Mouse (Mus musculus) heart, postnatal 36 days (tissue): ENCODE results near the gene Gabrr1. TPM values are rescaled to one million over a fixed set of nuclear protein-coding genes. Genes with fewer than 3 reads are reported as not detected.
A peak's percentile ranks its signal among the peaks of the same experiment; 100 is the strongest.

Experiments used
- DNase-seq, 2 experiments: peaks; one replicate each; pipeline ENCODE4 v3.0.0; 2021 to 2022
- intact Hi-C: fragments of 180-260 bp; cut with DNase I; formaldehyde crosslinking; loops from one replicate; pipeline ENCODE4 v1.15.1; 2025
- total RNA-seq, 2 experiments: library from RNA; stranded (reverse); gene quantifications; 2 replicates each; pipeline ENCODE4 v1.2.3; 2021

Gene Gabrr1
- total RNA-seq, 2 experiments from 2014 or later, result 0.33 to 0.42 TPM

DNA sequence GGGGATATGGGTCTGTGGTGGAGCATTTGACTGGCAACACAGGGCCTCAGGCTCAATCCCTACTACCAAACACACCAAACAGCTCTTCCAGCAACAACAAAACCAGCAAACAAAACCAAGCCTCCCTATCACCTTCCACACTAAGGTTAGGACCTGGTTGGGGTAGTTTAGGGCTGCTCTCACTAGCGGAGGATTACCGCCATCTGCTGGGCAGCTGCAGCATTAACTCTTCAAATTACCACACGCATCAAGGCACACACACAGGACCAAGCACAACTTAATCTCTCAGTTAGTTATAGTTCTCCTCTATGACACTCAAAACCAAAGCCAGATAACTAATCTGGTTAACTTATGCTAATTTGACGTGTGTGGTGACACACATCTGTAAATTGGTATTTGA is 72.4 kb downstream of the Gabrr1 start:
- intact Hi-C loops, result loop anchor here (2.0 kb wide), 2 partner anchors 56 to 80 kb away; no protein-coding TSS in a partner anchor
- peak; percentile 36 to 54 for DNase-seq

DNA sequence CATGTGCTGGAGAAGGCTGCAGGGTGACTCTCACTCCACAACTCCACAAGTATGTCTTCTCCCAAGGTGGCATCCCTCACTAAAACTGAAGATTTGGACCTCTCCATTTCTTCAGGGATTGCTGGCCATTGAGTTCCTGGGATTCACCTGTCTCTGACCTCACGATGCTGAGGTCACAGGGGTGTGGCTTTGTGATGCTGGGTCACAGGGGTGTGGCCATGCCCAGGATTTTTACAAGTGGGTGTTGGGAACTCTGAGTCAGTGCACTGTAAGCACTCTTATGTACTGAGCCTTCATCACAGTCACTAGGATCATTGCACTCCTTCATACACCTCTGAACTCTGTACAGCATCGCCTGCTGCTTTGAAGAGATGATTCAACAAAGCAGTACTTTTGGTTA is 75.2 kb downstream of the Gabrr1 start:
- intact Hi-C loops, result no loop called here
- DNase-seq, result no peak

DNA sequence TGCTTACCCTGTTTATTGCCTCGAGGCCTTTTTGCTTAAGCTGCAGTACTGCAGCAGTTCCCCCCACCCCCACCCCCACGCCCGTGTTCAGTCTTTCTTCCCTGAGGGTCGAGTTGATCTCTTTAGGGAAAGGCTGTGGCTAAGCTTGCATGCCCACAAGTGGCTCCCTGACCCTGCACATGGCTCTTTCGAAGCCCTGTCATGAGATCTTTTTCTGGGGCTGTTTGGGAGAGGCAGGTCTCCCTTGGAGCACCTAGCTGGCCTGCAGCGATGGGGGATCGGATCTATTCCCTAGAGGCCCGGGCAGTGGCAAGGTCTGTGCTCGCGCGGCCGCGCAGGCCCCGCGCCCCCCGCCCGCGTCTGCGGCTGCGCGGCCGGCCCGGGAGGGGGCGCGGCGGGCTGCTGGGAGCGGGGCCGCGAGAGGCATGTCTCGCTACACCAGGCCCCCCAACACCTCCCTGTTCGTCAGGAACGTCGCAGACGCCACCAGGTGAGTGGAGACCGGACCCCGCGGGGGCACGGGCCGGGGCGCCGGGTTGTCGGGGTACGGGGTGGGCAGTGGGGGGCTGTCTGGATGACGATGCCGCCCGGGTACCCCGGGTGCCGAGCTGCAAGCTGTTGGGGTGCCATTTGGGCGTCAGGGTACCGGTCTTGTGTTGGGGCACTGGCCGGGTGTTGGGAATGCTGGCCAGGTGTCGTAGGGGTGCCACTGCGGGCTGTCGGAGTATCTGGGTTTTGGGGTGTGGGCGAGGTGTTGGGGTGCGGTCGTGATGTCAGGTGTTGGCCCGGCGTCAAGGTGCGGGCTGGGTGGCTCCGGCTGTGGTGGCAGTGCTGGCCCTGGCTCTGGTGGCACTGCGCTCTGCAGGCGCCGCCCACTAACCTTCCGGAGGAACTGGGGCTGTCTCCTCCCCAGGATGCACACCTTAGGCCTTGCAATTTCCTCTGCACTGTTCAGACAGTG is 76.8 kb downstream of the Gabrr1 start, which contains the start of gene Srsf12:
Srsf12 (plus strand) TSS at position 111 of the 961 bp plus-strand sequence.
- intact Hi-C loops, result loop anchor here (2.0 kb wide), 1 partner anchor 84 kb away; no protein-coding TSS in a partner anchor
- DNase-seq, result peak; percentile 2 to 5

Other genes starting within 250 kb of the Gabrr1 start
- gene Ankrd6, start 181.7 kb upstream of the Gabrr1 start, total RNA-seq, result 1 to 10 TPM; 3.6 to 7.4 TPM
- 10 to 100 TPM; 89.1 to 92.1 TPM for gene Rragd, start 149.5 kb upstream of the Gabrr1 start, total RNA-seq
- gene Ube2j1, start 101.1 kb upstream of the Gabrr1 start, total RNA-seq, result 10 to 100 TPM; 41.6 to 42.5 TPM
- gene Gabrr2, start 69.5 kb upstream of the Gabrr1 start, total RNA-seq, result 1 to 10 TPM; 1.1 to 1.9 TPM
- 10 to 100 TPM; 55.9 to 62.9 TPM for gene Pm20d2, start 57.2 kb downstream of the Gabrr1 start, total RNA-seq
- not detected for gene Srsf12, start 76.5 kb downstream of the Gabrr1 start, total RNA-seq
- 100 to 1,000 TPM; 153 to 155 TPM for gene Pnrc1, start 157.6 kb downstream of the Gabrr1 start, total RNA-seq
- 1 to 10 TPM; 9.5 to 10.0 TPM for gene Rngtt, start 177.8 kb downstream of the Gabrr1 start, total RNA-seq